Mouse (Mus musculus): ENCODE data around the gene Dab2ip. TPM values are rescaled to one million over a fixed set of nuclear protein-coding genes. Genes with fewer than 3 reads are reported as not detected.

Gene Dab2ip
- total and polyA plus RNA-seq, 3 experiments = 0.02 to 2.2 (median 0.16) TPM

GRCm38 (mm10) chr2:35637880-35638535 lies 79.9 kb downstream of the Dab2ip start:
- DNase-seq (ENCODE audit: low spot score) = no peak
- no peaks in the 10 kb centered on the region for H3K4me1 ChIP-seq (ENCODE audit: insufficient read depth, low read depth, low read length)
- no peak for TF ChIP-seq TAL1 (conservative IDR thresholded peaks at IDR 0.05; ENCODE audit: low read depth, low read length)
- no peak for TF ChIP-seq GATA1 (IDR thresholded peaks at IDR 0.05; ENCODE audit: borderline replicate concordance, low read length)
- TF ChIP-seq POLR2AphosphoS5 (IDR thresholded peaks at IDR 0.05; ENCODE audit: insufficient replicate concordance, low read depth, low read length) = no peak
- no peak for TF ChIP-seq CTCF (IDR thresholded peaks at IDR 0.05; ENCODE audit: low read depth, low read length)
- TF ChIP-seq GATA2 (IDR thresholded peaks at IDR 0.05; ENCODE audit: borderline replicate concordance, low read depth, low read length) = no peak
- 0 out of 2 replicates have a peak, but pooled peaks cover 2% of the 10 kb centered on the region for H3K27me3 ChIP-seq (ENCODE audit: insufficient read depth, low read length)
- no peaks in the 10 kb centered on the region for H3K36me3 ChIP-seq (replicated peaks)
- H3K4me3 ChIP-seq (ENCODE audit: low read depth, low read length) = no peak overlapping the region
- no peaks in the 10 kb centered on the region for H3K9me3 ChIP-seq (replicated peaks)
- no peak for ATAC-seq (ENCODE audit: extremely low read depth, insufficient number of reproducible peaks, low FRiP score, poor library complexity, severe bottlenecking)

GRCm38 (mm10) chr2:35639799-35640198 lies 81.7 kb downstream of the Dab2ip start:
- Histone ChIP-seq H3K36me3 (replicated peaks) (no peaks in the 10 kb centered on the region), H3K4me3 (ENCODE audit: low read depth, low read length) (no peak overlapping the region), H3K9me3 (replicated peaks) (no peaks in the 10 kb centered on the region), H3K27me3 (ENCODE audit: insufficient read depth, low read length) (0 out of 2 replicates have a peak, but pooled peaks cover 2% of the 10 kb centered on the region), H3K4me1 (ENCODE audit: insufficient read depth, low read depth, low read length) (no peaks in the 10 kb centered on the region)
- DNase-seq (ENCODE audit: low spot score) (no peak), ATAC-seq (ENCODE audit: extremely low read depth, insufficient number of reproducible peaks, low FRiP score, poor library complexity, severe bottlenecking) (no peak)
- no peak for TF ChIP-seq GATA1 (IDR thresholded peaks at IDR 0.05; ENCODE audit: borderline replicate concordance, low read length)
- TF ChIP-seq POLR2AphosphoS5 (IDR thresholded peaks at IDR 0.05; ENCODE audit: insufficient replicate concordance, low read depth, low read length) = no peak
- no peak for TF ChIP-seq GATA2 (IDR thresholded peaks at IDR 0.05; ENCODE audit: borderline replicate concordance, low read depth, low read length)
- TF ChIP-seq CTCF (IDR thresholded peaks at IDR 0.05; ENCODE audit: low read depth, low read length) = no peak
- no peak for TF ChIP-seq TAL1 (conservative IDR thresholded peaks at IDR 0.05; ENCODE audit: low read depth, low read length)

GRCm38 (mm10) chr2:35640576-35640975 lies 82.5 kb downstream of the Dab2ip start:
- 0 out of 2 replicates have a peak, but pooled peaks cover 4% of the 10 kb centered on the region for H3K27me3 ChIP-seq (ENCODE audit: insufficient read depth, low read length)
- no peaks in the 10 kb centered on the region for H3K9me3 ChIP-seq (replicated peaks)

GRCm38 (mm10) chr2:35642224-35642623 lies 84.2 kb downstream of the Dab2ip start:
- ATAC-seq (ENCODE audit: extremely low read depth, insufficient number of reproducible peaks, low FRiP score, poor library complexity, severe bottlenecking) (no peak), DNase-seq (ENCODE audit: low spot score) (no peak)
- no peaks in the 10 kb centered on the region for H3K9me3 ChIP-seq (replicated peaks)
- no peak overlapping the region for H3K4me3 ChIP-seq (ENCODE audit: low read depth, low read length)
- H3K36me3 ChIP-seq (replicated peaks) = no peaks in the 10 kb centered on the region
- 0 out of 2 replicates have a peak, but pooled peaks cover 2% of the 10 kb centered on the region for H3K27me3 ChIP-seq (ENCODE audit: insufficient read depth, low read length)
- no peaks in the 10 kb centered on the region for H3K4me1 ChIP-seq (ENCODE audit: insufficient read depth, low read depth, low read length)
- no peak for TF ChIP-seq TAL1 (conservative IDR thresholded peaks at IDR 0.05; ENCODE audit: low read depth, low read length)
- TF ChIP-seq GATA2 (IDR thresholded peaks at IDR 0.05; ENCODE audit: borderline replicate concordance, low read depth, low read length) = no peak
- no peak for TF ChIP-seq POLR2AphosphoS5 (IDR thresholded peaks at IDR 0.05; ENCODE audit: insufficient replicate concordance, low read depth, low read length)
- TF ChIP-seq CTCF (IDR thresholded peaks at IDR 0.05; ENCODE audit: low read depth, low read length) = no peak
- no peak for TF ChIP-seq GATA1 (IDR thresholded peaks at IDR 0.05; ENCODE audit: borderline replicate concordance, low read length)

More at GRCm38 (mm10) chr2:35640576-35640975, 82.5 kb downstream of the Dab2ip start:
- H3K36me3 ChIP-seq (replicated peaks) = no peaks in the 10 kb centered on the region
- no peak overlapping the region for H3K4me3 ChIP-seq (ENCODE audit: low read depth, low read length)
- DNase-seq (ENCODE audit: low spot score) = no peak
- no peaks in the 10 kb centered on the region for H3K4me1 ChIP-seq (ENCODE audit: insufficient read depth, low read depth, low read length)
- no peak for ATAC-seq (ENCODE audit: extremely low read depth, insufficient number of reproducible peaks, low FRiP score, poor library complexity, severe bottlenecking)
- no peak for TF ChIP-seq POLR2AphosphoS5 (IDR thresholded peaks at IDR 0.05; ENCODE audit: insufficient replicate concordance, low read depth, low read length)
- TF ChIP-seq TAL1 (conservative IDR thresholded peaks at IDR 0.05; ENCODE audit: low read depth, low read length) = no peak
- no peak for TF ChIP-seq GATA1 (IDR thresholded peaks at IDR 0.05; ENCODE audit: borderline replicate concordance, low read length)
- no peak for TF ChIP-seq GATA2 (IDR thresholded peaks at IDR 0.05; ENCODE audit: borderline replicate concordance, low read depth, low read length)
- no peak for TF ChIP-seq CTCF (IDR thresholded peaks at IDR 0.05; ENCODE audit: low read depth, low read length)

GRCm38 (mm10) chr2:35646553-35646952 lies 88.5 kb downstream of the Dab2ip start:
- TF ChIP-seq GATA2 (IDR thresholded peaks at IDR 0.05; ENCODE audit: borderline replicate concordance, low read depth, low read length) (no peak), TAL1 (conservative IDR thresholded peaks at IDR 0.05; ENCODE audit: low read depth, low read length) (no peak), CTCF (IDR thresholded peaks at IDR 0.05; ENCODE audit: low read depth, low read length) (no peak), GATA1 (IDR thresholded peaks at IDR 0.05; ENCODE audit: borderline replicate concordance, low read length) (no peak), POLR2AphosphoS5 (IDR thresholded peaks at IDR 0.05; ENCODE audit: insufficient replicate concordance, low read depth, low read length) (no peak)
- no peaks in the 10 kb centered on the region for H3K9me3 ChIP-seq (replicated peaks)
- H3K4me3 ChIP-seq (ENCODE audit: low read depth, low read length) = no peak overlapping the region
- no peak for ATAC-seq (ENCODE audit: extremely low read depth, insufficient number of reproducible peaks, low FRiP score, poor library complexity, severe bottlenecking)
- DNase-seq (ENCODE audit: low spot score) = no peak
- 0 out of 2 replicates have a peak, but pooled peaks cover 2% of the 10 kb centered on the region for H3K27me3 ChIP-seq (ENCODE audit: insufficient read depth, low read length)
- no peaks in the 10 kb centered on the region for H3K36me3 ChIP-seq (replicated peaks)
- H3K4me1 ChIP-seq (ENCODE audit: insufficient read depth, low read depth, low read length) = no peaks in the 10 kb centered on the region

- no peaks in the 10 kb centered on the region for H3K4me1 ChIP-seq (ENCODE audit: insufficient read depth, low read depth, low read length)
- no peak overlapping the region for H3K4me3 ChIP-seq (ENCODE audit: low read depth, low read length)
- no peak for TF ChIP-seq GATA1 (IDR thresholded peaks at IDR 0.05; ENCODE audit: borderline replicate concordance, low read length)
- peak; percentile 46; the same call in 1 of the 2 replicates for TF ChIP-seq CTCF (IDR thresholded peaks at IDR 0.05; ENCODE audit: low read depth, low read length)
- H3K36me3 ChIP-seq (replicated peaks) = no peaks in the 10 kb centered on the region
- peaks cover 5% of the 10 kb centered on the region; the same call in 1 of the 2 replicates for H3K27me3 ChIP-seq (ENCODE audit: insufficient read depth, low read length)
- no peak for ATAC-seq (ENCODE audit: extremely low read depth, insufficient number of reproducible peaks, low FRiP score, poor library complexity, severe bottlenecking)
- no peaks in the 10 kb centered on the region for H3K9me3 ChIP-seq (replicated peaks)
- DNase-seq (ENCODE audit: low spot score) = no peak
Observed at GRCm38 (mm10) chr2:35649708-35650107, 91.6 kb downstream of the Dab2ip start.

Data from G1E (cell line).